Mouse (Mus musculus) myocyte (in vitro differentiated cells): ENCODE measurements around the gene Palm. TPM values are rescaled to one million over a fixed set of nuclear protein-coding genes. Genes with fewer than 3 reads are reported as not detected.

Experiments used
- H3K27me3 ChIP-seq: one replicate; pipeline ENCODE4 v1.6.1; 2011; ENCODE audit not compliant: control insufficient read depth, insufficient read depth, insufficient read length
- H3K36me3 ChIP-seq: one replicate; pipeline ENCODE4 v1.6.1; 2011; ENCODE audit not compliant: control insufficient read depth, insufficient read depth
- H3K4me2 ChIP-seq: one replicate; pipeline ENCODE4 v1.6.1; 2011; ENCODE audit warnings: low read depth, control low read depth
- H3K4me3 ChIP-seq: one replicate; pipeline ENCODE4 v1.5.1; 2011; ENCODE audit warnings: mild to moderate bottlenecking, control low read depth, moderate library complexity
- H3K79me2 ChIP-seq: one replicate; pipeline ENCODE4 v1.6.1; 2011; ENCODE audit not compliant: control insufficient read depth, insufficient read depth
- H3ac ChIP-seq: one replicate; pipeline ENCODE4 v1.6.1; 2011; ENCODE audit not compliant: control insufficient read depth, insufficient read length
- CEBPB ChIP-seq: IDR thresholded peaks from 2 replicates; pipeline ENCODE4 v1.6.1; 2011; ENCODE audit warnings: mild to moderate bottlenecking, moderate library complexity; ENCODE audit not compliant: poor library complexity, insufficient read depth, severe bottlenecking
- E2F4 ChIP-seq: IDR thresholded peaks from one replicate; pipeline ENCODE4 v1.6.1; 2011; ENCODE audit warnings: mild to moderate bottlenecking, control low read depth, moderate library complexity; ENCODE audit not compliant: insufficient read depth
- MAX ChIP-seq: IDR thresholded peaks from one replicate; pipeline ENCODE4 v1.6.1; 2011; ENCODE audit warnings: low read depth, mild to moderate bottlenecking, control low read depth
- MYOD1 ChIP-seq, 3 experiments: IDR thresholded peaks; one replicate each; pipeline ENCODE4 v1.6.1; 2011; ENCODE audit warnings: control low read depth in 2 of 3, low read depth in 2 of 3, mild to moderate bottlenecking in 2 of 3, moderate library complexity in 1 of 3; ENCODE audit not compliant: insufficient read length in 2 of 3, control insufficient read depth in 1 of 3
- MYOG ChIP-seq, 3 experiments: IDR thresholded peaks; one replicate each; pipeline ENCODE4 v1.6.1; 2011; ENCODE audit warnings: control low read depth in 2 of 3, low read depth in 2 of 3, mild to moderate bottlenecking in 2 of 3; ENCODE audit not compliant: insufficient read length in 2 of 3, control insufficient read depth in 1 of 3, insufficient read depth in 1 of 3
- POLR2A ChIP-seq: IDR thresholded peaks from one replicate; pipeline ENCODE4 v1.6.1; 2011; ENCODE audit warnings: low read depth, mild to moderate bottlenecking, control low read depth, moderate library complexity; ENCODE audit not compliant: insufficient read length
- POLR2AphosphoS2 ChIP-seq: IDR thresholded peaks from one replicate; pipeline ENCODE4 v1.6.1; 2011; ENCODE audit warnings: low read depth, control low read depth; ENCODE audit not compliant: insufficient read length
- REST ChIP-seq: IDR thresholded peaks from one replicate; pipeline ENCODE4 v1.6.1; 2011; ENCODE audit warnings: mild to moderate bottlenecking, control low read depth, moderate library complexity; ENCODE audit not compliant: insufficient read depth, insufficient read length
- SRF ChIP-seq: IDR thresholded peaks from one replicate; pipeline ENCODE4 v1.6.1; 2011; ENCODE audit warnings: low read depth; ENCODE audit not compliant: control insufficient read depth, insufficient read length
- TCF12 ChIP-seq: IDR thresholded peaks from one replicate; pipeline ENCODE4 v1.6.1; 2011; ENCODE audit warnings: mild to moderate bottlenecking, control low read depth; ENCODE audit not compliant: poor library complexity, insufficient read depth, severe bottlenecking
- TCF3 ChIP-seq: IDR thresholded peaks from one replicate; pipeline ENCODE4 v1.6.1; 2011; ENCODE audit warnings: low read depth, control low read depth; ENCODE audit not compliant: insufficient read length
- USF1 ChIP-seq: IDR thresholded peaks from one replicate; pipeline ENCODE4 v1.6.1; 2011; ENCODE audit warnings: low read depth, mild to moderate bottlenecking, control low read depth, moderate library complexity
- polyA plus RNA-seq: library from polyadenylated mRNA; unstranded; fragments of >200 nt; fragmentation: generic; extraction: Trizol; gene quantifications from one replicate; pipeline ENCODE4 v1.2.1, GENCODE M21; 2012; ENCODE audit warnings: missing spikeins

Gene Palm
- polyA plus RNA-seq, 1 experiment: 70.0 TPM

DNA sequence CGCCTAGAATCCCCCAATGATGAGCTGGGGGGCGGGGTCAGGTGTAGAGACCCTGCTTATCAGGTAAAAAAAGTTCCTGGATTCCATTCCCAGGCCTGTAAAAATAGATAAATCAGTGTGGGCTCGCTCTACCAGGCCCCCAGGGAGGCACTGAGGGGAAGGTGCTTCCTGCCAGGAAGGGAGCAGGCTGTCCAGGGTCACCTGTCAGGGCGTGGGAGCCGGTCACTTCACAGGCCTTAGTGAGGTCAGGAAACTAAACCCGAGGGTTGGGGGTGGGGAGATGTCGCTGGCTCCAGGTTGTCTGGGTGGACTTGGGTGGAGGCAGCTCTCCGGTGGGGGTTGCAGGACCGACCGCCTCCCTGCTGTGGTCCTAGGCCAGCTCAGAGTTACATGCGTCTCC is 12.3 kb downstream of the Palm start:
- peaks cover 7% of the 10 kb centered on the region for H3K36me3 ChIP-seq
- H3K4me3 ChIP-seq: no peak overlapping the region
- no peaks in the 10 kb centered on the region for H3K27me3 ChIP-seq
- H3K4me2 ChIP-seq: no peak overlapping the region
- H3K79me2 ChIP-seq: no peaks in the 10 kb centered on the region
- H3ac ChIP-seq: no peak overlapping the region
- TF ChIP-seq REST: no peak
- no peak for TF ChIP-seq MYOG (IDR thresholded peaks at IDR 0.05; ENCODE audit: control insufficient read depth in 1 of 3, insufficient read depth in 1 of 3, insufficient read length in 2 of 3, low read depth in 2 of 3)
- no peak for TF ChIP-seq MYOD1 (IDR thresholded peaks at IDR 0.05; ENCODE audit: control insufficient read depth in 1 of 3, insufficient read length in 2 of 3, low read depth in 2 of 3)
- TF ChIP-seq POLR2AphosphoS2: no peak
- no peak for TF ChIP-seq SRF
- no peak for TF ChIP-seq TCF3
- no peak for TF ChIP-seq USF1
- no peak for TF ChIP-seq MAX
- no peak for TF ChIP-seq POLR2A
- TF ChIP-seq CEBPB: no peak
- TF ChIP-seq E2F4: no peak
- TF ChIP-seq TCF12: no peak

DNA sequence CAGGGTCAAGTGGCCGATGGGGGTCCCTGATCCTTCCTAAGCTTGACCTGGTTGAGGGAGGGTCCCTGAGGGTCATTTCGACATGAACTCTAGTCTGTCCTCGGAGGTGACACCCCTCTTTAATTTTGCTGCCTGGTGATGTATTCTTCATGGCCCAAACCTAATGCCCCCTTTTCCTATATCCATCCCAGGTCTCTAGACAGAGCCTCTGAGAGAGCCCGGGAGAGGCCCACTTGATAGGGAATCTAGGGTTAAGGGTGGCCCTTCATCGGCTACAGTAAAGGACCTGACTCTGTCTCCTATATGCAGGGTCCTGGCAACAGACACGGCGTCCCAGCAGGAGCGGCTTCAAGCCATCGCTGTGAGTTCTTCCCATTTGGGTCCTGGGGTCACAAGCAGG is 13.0 kb downstream of the Palm start:
- no peak for TF ChIP-seq REST
- TF ChIP-seq E2F4: no peak
- TF ChIP-seq SRF: no peak
- no peak for TF ChIP-seq POLR2AphosphoS2
- no peak for TF ChIP-seq TCF12
- no peak for TF ChIP-seq TCF3
- Histone ChIP-seq H3ac (no peak overlapping the region), H3K36me3 (peaks cover 7% of the 10 kb centered on the region), H3K4me2 (no peak overlapping the region), H3K79me2 (no peaks in the 10 kb centered on the region), H3K27me3 (no peaks in the 10 kb centered on the region), H3K4me3 (no peak overlapping the region)

DNA sequence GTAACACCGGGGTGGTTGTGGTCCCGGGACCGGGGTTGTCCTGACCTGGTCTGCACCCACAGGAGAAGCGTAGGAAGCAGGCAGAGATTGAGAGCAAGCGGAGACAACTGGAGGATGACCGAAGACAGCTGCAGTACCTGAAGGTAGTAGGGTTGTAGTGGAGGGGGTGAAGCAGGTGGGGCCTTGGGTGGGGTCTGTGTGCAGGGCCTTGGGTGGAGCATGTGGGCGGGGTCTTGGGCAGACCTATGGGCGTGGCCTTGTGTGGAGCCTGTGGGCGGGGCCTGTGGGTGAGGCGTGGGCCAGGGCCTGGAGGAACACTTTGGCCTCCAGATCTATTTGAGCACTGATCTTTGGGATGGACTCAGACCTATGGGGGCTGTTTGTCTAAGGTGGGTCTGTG is 13.6 kb downstream of the Palm start:
- Histone ChIP-seq H3K4me3 (no peak overlapping the region), H3K79me2 (no peaks in the 10 kb centered on the region), H3ac (no peak overlapping the region), H3K27me3 (no peaks in the 10 kb centered on the region), H3K36me3 (peaks cover 7% of the 10 kb centered on the region), H3K4me2 (no peak overlapping the region)
- TF ChIP-seq SRF (peak; percentile 17), REST (no peak), TCF12 (no peak), POLR2A (no peak), E2F4 (no peak), TCF3 (no peak), MYOD1 (IDR thresholded peaks at IDR 0.05; ENCODE audit: control insufficient read depth in 1 of 3, insufficient read length in 2 of 3, low read depth in 2 of 3) (peak in 1 of 3 experiments; percentile 46), CEBPB (no peak), MYOG (IDR thresholded peaks at IDR 0.05; ENCODE audit: control insufficient read depth in 1 of 3, insufficient read depth in 1 of 3, insufficient read length in 2 of 3, low read depth in 2 of 3) (peak in 1 of 3 experiments; percentile 19), MAX (no peak), USF1 (no peak), POLR2AphosphoS2 (no peak)

- TF ChIP-seq SRF: no peak
- no peak for TF ChIP-seq MYOG (IDR thresholded peaks at IDR 0.05; ENCODE audit: control insufficient read depth in 1 of 3, insufficient read depth in 1 of 3, insufficient read length in 2 of 3, low read depth in 2 of 3)
- H3ac ChIP-seq: no peak overlapping the region
- peaks cover 7% of the 10 kb centered on the region for H3K36me3 ChIP-seq
- no peak overlapping the region for H3K4me3 ChIP-seq
- H3K79me2 ChIP-seq: no peaks in the 10 kb centered on the region
- H3K4me2 ChIP-seq: no peak overlapping the region
- no peaks in the 10 kb centered on the region for H3K27me3 ChIP-seq
These were observed 14.5 kb downstream of the Palm start for GRCm38 (mm10) chr10:79807826-79808225.

DNA sequence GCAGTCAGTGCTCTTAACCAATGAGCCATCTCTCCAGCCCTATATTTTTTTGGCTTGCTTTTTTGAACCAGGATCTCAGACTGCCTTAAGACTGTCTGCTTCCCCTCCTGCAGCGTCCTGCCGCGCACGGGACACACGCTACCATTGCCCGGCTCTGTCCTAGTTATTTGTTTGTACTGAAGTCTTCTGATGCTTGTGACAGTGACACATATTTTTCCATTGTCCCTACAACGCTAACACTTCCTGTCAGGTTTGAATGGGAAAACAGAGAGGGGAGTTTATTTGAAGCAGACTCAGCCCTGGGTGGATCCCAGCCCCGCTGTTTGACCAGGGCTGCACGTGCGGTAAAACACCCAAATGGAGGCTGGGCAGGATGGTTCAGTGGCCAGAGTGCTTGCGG is 15.4 kb downstream of the Palm start:
- Histone ChIP-seq H3K36me3 (peaks cover 7% of the 10 kb centered on the region), H3K79me2 (no peaks in the 10 kb centered on the region), H3ac (no peak overlapping the region), H3K4me3 (no peak overlapping the region), H3K4me2 (no peak overlapping the region), H3K27me3 (no peaks in the 10 kb centered on the region)
- TF ChIP-seq E2F4: no peak
- TF ChIP-seq TCF12: no peak
- no peak for TF ChIP-seq MYOG (IDR thresholded peaks at IDR 0.05; ENCODE audit: control insufficient read depth in 1 of 3, insufficient read depth in 1 of 3, insufficient read length in 2 of 3, low read depth in 2 of 3)
- TF ChIP-seq MAX: no peak
- TF ChIP-seq SRF: no peak
- TF ChIP-seq REST: no peak
- no peak for TF ChIP-seq MYOD1 (IDR thresholded peaks at IDR 0.05; ENCODE audit: control insufficient read depth in 1 of 3, insufficient read length in 2 of 3, low read depth in 2 of 3)
- TF ChIP-seq TCF3: no peak
- no peak for TF ChIP-seq CEBPB
